Mouse (Mus musculus): ENCODE data around the gene Zdhhc14. TPM values are rescaled to one million over a fixed set of nuclear protein-coding genes. Genes with fewer than 3 reads are reported as not detected.
A peak's percentile ranks its signal among the peaks of the same experiment; 100 is the strongest.

Gene Zdhhc14
- total and polyA plus RNA-seq, 3 experiments = 0.34 to 1.3 (median 0.35) TPM

GRCm38 (mm10) chr17:5591604-5592209 is 99.3 kb downstream of the Zdhhc14 start:
- H3K4me1 ChIP-seq (ENCODE audit: control insufficient read depth in 1 of 2, insufficient read depth in 2 of 2) = no peaks in the 10 kb centered on the region

GRCm38 (mm10) chr17:5593071-5593470 is 100.7 kb downstream of the Zdhhc14 start:
- TF ChIP-seq SIN3A (IDR thresholded peaks at IDR 0.05; ENCODE audit: low read length) (no peak), MAFK (IDR thresholded peaks at IDR 0.05; ENCODE audit: insufficient replicate concordance, low read length) (no peak), USF1 (IDR thresholded peaks at IDR 0.05; ENCODE audit: low read depth, low read length) (no peak), POLR2A (IDR thresholded peaks at IDR 0.05; ENCODE audit: low read depth, low read length) (no peak), IRF4 (IDR thresholded peaks at IDR 0.05; ENCODE audit: low read depth, low read length) (no peak), RAD21 (IDR thresholded peaks at IDR 0.05; ENCODE audit: low read depth, low read length) (no peak), HCFC1 (IDR thresholded peaks at IDR 0.05; ENCODE audit: low read depth, low read length) (no peak), KAT2A (IDR thresholded peaks at IDR 0.05; ENCODE audit: insufficient replicate concordance, low read length) (no peak), MAX (IDR thresholded peaks at IDR 0.05; ENCODE audit: low read length) (no peak), UBTF (IDR thresholded peaks at IDR 0.05; ENCODE audit: low read depth, low read length) (no peak), BHLHE40 (IDR thresholded peaks at IDR 0.05; ENCODE audit: low read depth, low read length) (no peak), POLR2AphosphoS2 (IDR thresholded peaks at IDR 0.05; ENCODE audit: low read depth, low read length) (no peak), NRF1 (IDR thresholded peaks at IDR 0.05; ENCODE audit: low read depth, low read length) (no peak), ELF1 (IDR thresholded peaks at IDR 0.05; ENCODE audit: low read depth, low read length) (no peak), MEF2A (IDR thresholded peaks at IDR 0.05; ENCODE audit: borderline replicate concordance, low read depth, low read length) (no peak), ETS1 (conservative IDR thresholded peaks at IDR 0.05; ENCODE audit: low read depth, low read length) (no peak), ZKSCAN1 (IDR thresholded peaks at IDR 0.05; ENCODE audit: borderline replicate concordance, low read depth, low read length) (no peak), MAZ (IDR thresholded peaks at IDR 0.05; ENCODE audit: low read depth, low read length) (no peak)
- H3K79me2 ChIP-seq (replicated peaks; ENCODE audit: control insufficient read depth, extremely low read depth, insufficient read depth, poor library complexity, severe bottlenecking) = no peaks in the 10 kb centered on the region
- H3K9ac ChIP-seq (ENCODE audit: insufficient read depth, low read depth) = no peak overlapping the region
- no peak overlapping the region for H3K4me3 ChIP-seq (replicated peaks in 1 of 3; ENCODE audit: low read depth in 2 of 3, low read length in 2 of 3, poor library complexity in 1 of 3)
- DNase-seq (ENCODE audit: extremely low read depth) = no peak
- H3K36me3 ChIP-seq (replicated peaks in 1 of 2; ENCODE audit: control insufficient read depth in 1 of 2, insufficient read depth in 1 of 2, low read length in 1 of 2) = no peaks in the 10 kb centered on the region
- dilution Hi-C loops (cut with MboI; ENCODE audit: extremely low pct_ligation_motif_present, extremely low pct_unique_long_range_greater_than_20kb, low sequenced_read_pairs) (no loop called here), in situ Hi-C loops (cut with MboI; ENCODE audit: low pct_ligation_motif_present, low pct_unique_long_range_greater_than_20kb, low sequenced_read_pairs) (no loop called here)
- H3K4me2 ChIP-seq (ENCODE audit: insufficient read depth, low read depth, poor library complexity, severe bottlenecking) = no peak overlapping the region
- H3K27ac ChIP-seq (ENCODE audit: insufficient read depth, low read depth) = no peak overlapping the region
- no peaks in the 10 kb centered on the region for H3K9me3 ChIP-seq (replicated peaks; ENCODE audit: low read length)
- no peaks in the 10 kb centered on the region for H3K4me1 ChIP-seq (ENCODE audit: control insufficient read depth in 1 of 2, insufficient read depth in 2 of 2)
- H3K27me3 ChIP-seq (replicated peaks) = no peaks in the 10 kb centered on the region

More at GRCm38 (mm10) chr17:5591604-5592209, 99.3 kb downstream of the Zdhhc14 start:
- dilution Hi-C loops (cut with MboI; ENCODE audit: extremely low pct_ligation_motif_present, extremely low pct_unique_long_range_greater_than_20kb, low sequenced_read_pairs) = no loop called here
- TF ChIP-seq MAFK (IDR thresholded peaks at IDR 0.05; ENCODE audit: insufficient replicate concordance, low read length) (peak; percentile 30; the same call in 1 of the 2 replicates), MAZ (IDR thresholded peaks at IDR 0.05; ENCODE audit: low read depth, low read length) (no peak)
- H3K36me3 ChIP-seq (replicated peaks in 1 of 2; ENCODE audit: control insufficient read depth in 1 of 2, insufficient read depth in 1 of 2, low read length in 1 of 2) = no peaks in the 10 kb centered on the region
- no peaks in the 10 kb centered on the region for H3K9me3 ChIP-seq (replicated peaks; ENCODE audit: low read length)
- in situ Hi-C loops (cut with MboI; ENCODE audit: low pct_ligation_motif_present, low pct_unique_long_range_greater_than_20kb, low sequenced_read_pairs) = no loop called here
- H3K79me2 ChIP-seq (replicated peaks; ENCODE audit: control insufficient read depth, extremely low read depth, insufficient read depth, poor library complexity, severe bottlenecking) = no peaks in the 10 kb centered on the region
- no peak overlapping the region for H3K27ac ChIP-seq (ENCODE audit: insufficient read depth, low read depth)
- no peak overlapping the region for H3K4me3 ChIP-seq (replicated peaks in 1 of 3; ENCODE audit: low read depth in 2 of 3, low read length in 2 of 3, poor library complexity in 1 of 3)
- no peak for DNase-seq (ENCODE audit: extremely low read depth)
- no peaks in the 10 kb centered on the region for H3K27me3 ChIP-seq (replicated peaks)
- H3K4me2 ChIP-seq (ENCODE audit: insufficient read depth, low read depth, poor library complexity, severe bottlenecking) = no peak overlapping the region
- no peak overlapping the region for H3K9ac ChIP-seq (ENCODE audit: insufficient read depth, low read depth)

Measured in CH12.LX (cell line).